Comparison of ENCODE assay signal across 12 mouse cellular contexts in genomic region chr4:99939711-99940505, GRCm38 (mm10). TPM values are rescaled to one million over a fixed set of nuclear protein-coding genes. Genes with fewer than 3 reads are reported as not detected.
DNase-seq lines count a peak whose midpoint lies in the region; ATAC-seq and TF ChIP-seq lines count a peak whose summit lies in the region.
"Had no signal": no experiment of that assay in that cellular context is flagged by ENCODE, and none has a peak within 500 bp of the region (broad histone marks: within the 10 kb centered on the region; RNA-seq: fewer than 3 reads in every experiment).

No protein-coding gene starts in this region.

- H3K4me1 ChIP-seq in heart, embryonic 15.5 days (replicated peaks) = peaks cover 41% of the 10 kb centered on the region
- peaks cover 4% of the 10 kb centered on the region; the same call in 1 of the 2 replicates for H3K4me1 ChIP-seq in lung, adult 2 months (ENCODE audit: control insufficient read depth, insufficient read depth, low read length)
- H3K4me1 ChIP-seq in hindbrain, postnatal 0 days (ENCODE audit: insufficient read depth, low read length) = no peaks in the 10 kb centered on the region

- DNase-seq in heart, postnatal 36 days = no peak
- peak; percentile 30 to 55 for DNase-seq in lung, adult 18-20 months
- no peak for DNase-seq in lung, adult 2 months
- peak; percentile 74 for DNase-seq in hindbrain, postnatal 0 days (ENCODE audit: low spot score)
- peak; percentile 13 for DNase-seq in lung, postnatal 14 days
- DNase-seq in right cerebral cortex, postnatal 25 days = no peak
- DNase-seq: kidney, postnatal 36 days; spleen, adult 18-20 months had no signal

- H3K4me2 ChIP-seq in heart, embryonic 15.5 days = no peak overlapping the region
- no peak overlapping the region for H3K4me2 ChIP-seq in hindbrain, postnatal 0 days (ENCODE audit: low read depth, low read length)
- H3K4me2 ChIP-seq: neural tube, embryonic 12.5 days had no signal

- H3K27me3 ChIP-seq in heart, embryonic 15.5 days = no peaks in the 10 kb centered on the region
- H3K27me3 ChIP-seq in hindbrain, postnatal 0 days (ENCODE audit: insufficient read depth, low read length) = no peaks in the 10 kb centered on the region
- H3K27me3 ChIP-seq: neural tube, embryonic 12.5 days had no signal

- peak overlapping the region; percentile 34; the same call in 1 of the 2 replicates for H3K27ac ChIP-seq in heart, embryonic 15.5 days
- no peak overlapping the region for H3K27ac ChIP-seq in hindbrain, postnatal 0 days
- H3K27ac ChIP-seq: macrophage; neural tube, embryonic 12.5 days had no signal

- H3K36me3 ChIP-seq in heart, embryonic 15.5 days = peaks cover 4% of the 10 kb centered on the region; the same call in 1 of the 2 replicates
- H3K36me3 ChIP-seq in hindbrain, postnatal 0 days (ENCODE audit: insufficient read depth, low read length) = no peaks in the 10 kb centered on the region
- H3K36me3 ChIP-seq: neural tube, embryonic 12.5 days had no signal

- H3K9ac ChIP-seq in heart, embryonic 15.5 days = no peak overlapping the region
- H3K9ac ChIP-seq in hindbrain, postnatal 0 days (replicated peaks; ENCODE audit: low read length) = no peak overlapping the region
- H3K9ac ChIP-seq: neural tube, embryonic 12.5 days had no signal

- no peak for ATAC-seq in heart, embryonic 15.5 days (replicated peaks; ENCODE audit: insufficient number of reproducible peaks, insufficient read depth, low FRiP score, low read depth)
- peak; percentile 52 for ATAC-seq in hindbrain, postnatal 0 days
- ATAC-seq: forebrain, embryonic 16.5 days had no signal

- H3K4me3 ChIP-seq in heart, embryonic 15.5 days = no peak overlapping the region
- H3K4me3 ChIP-seq in lung, adult 2 months (replicated peaks; ENCODE audit: extremely low read depth, low read depth, low read length) = no peak overlapping the region
- no peak overlapping the region for H3K4me3 ChIP-seq in hindbrain, postnatal 0 days (ENCODE audit: low read length)
- H3K4me3 ChIP-seq: neural tube, embryonic 12.5 days had no signal

- no peaks in the 10 kb centered on the region for H3K9me3 ChIP-seq in heart, embryonic 15.5 days (replicated peaks)
- no peaks in the 10 kb centered on the region for H3K9me3 ChIP-seq in hindbrain, postnatal 0 days (ENCODE audit: low read length)
- H3K9me3 ChIP-seq: neural tube, embryonic 12.5 days had no signal

- 42% methylated on average over 16 of the region's 16 CpGs for WGBS in heart, embryonic 15.5 days
- WGBS in lung, adult 2 months = 37% methylated on average over 16 of the region's 16 CpGs
- WGBS in hindbrain, postnatal 0 days = 45% methylated on average over 16 of the region's 16 CpGs

- TF ChIP-seq CTCF in lung, adult 2 months (IDR thresholded peaks at IDR 0.05; ENCODE audit: insufficient read depth, low read length) = no peak
- no peak for TF ChIP-seq CTCF in hindbrain, postnatal 0 days (IDR thresholded peaks at IDR 0.05; ENCODE audit: low read depth)

- intact Hi-C loops in heart, postnatal 36 days (cut with DNase I) = loop anchor here (10.0 kb wide), 1 partner anchor 155 kb away; the partner anchor contains the start of gene Ror1

- no peak for TF ChIP-seq POLR2A in lung, adult 2 months (IDR thresholded peaks at IDR 0.05; ENCODE audit: borderline replicate concordance, extremely low read depth, low read depth, low read length)

RNA-seq across cellular contexts. Expression of gene Itgb3bp, which starts 10.3 kb away (rescaled TPM):
- polyA plus RNA-seq in heart, embryonic 15.5 days (2015; fragmentation: Nextera tagmentation; extraction: Ambion mirVana) = 26.9 and 39.2 TPM in 2 replicates
- total RNA-seq in heart, postnatal 36 days (2021) = 1 to 10 TPM; 5.7 to 6.0 TPM
- polyA plus RNA-seq in lung, adult 2 months (2012; rRNA removed) = 0.38 and 0.52 TPM in 2 replicates
- 1.8 and 2.8 TPM in 2 replicates for total RNA-seq in hindbrain, postnatal 0 days (2014; rRNA removed)
- polyA plus RNA-seq in hindbrain, postnatal 0 days (2015; fragmentation: Nextera tagmentation; extraction: Ambion mirVana) = 12.7 and 13.9 TPM in 2 replicates

RNA-seq across cellular contexts. Expression of gene Pgm1, which starts 10.7 kb away (rescaled TPM):
- 231 and 240 TPM in 2 replicates for polyA plus RNA-seq in heart, embryonic 15.5 days (2015; fragmentation: Nextera tagmentation; extraction: Ambion mirVana)
- 100 to 1,000 TPM; 248 to 254 TPM for total RNA-seq in heart, postnatal 36 days (2021)
- polyA plus RNA-seq in lung, adult 2 months (2012; rRNA removed) = 31.4 and 45.2 TPM in 2 replicates
- total RNA-seq in hindbrain, postnatal 0 days (2014; rRNA removed) = 124 and 125 TPM in 2 replicates
- polyA plus RNA-seq in hindbrain, postnatal 0 days (2015; fragmentation: Nextera tagmentation; extraction: Ambion mirVana) = 125 and 128 TPM in 2 replicates

Comparison
In these comparisons a context has a peak if more than half of its experiments do, and no peak if none do; other contexts are left out.
1. DNase-seq: peak in lung, adult 18-20 months (2 of 2), hindbrain, postnatal 0 days (single experiment) and lung, postnatal 14 days (single experiment); none in heart, postnatal 36 days (0 of 2), lung, adult 2 months (single experiment) and right cerebral cortex, postnatal 25 days (single experiment).